Mouse (Mus musculus): Measurements from ENCODE around the gene Cnih3.

The Cnih3 gene

DNA sequence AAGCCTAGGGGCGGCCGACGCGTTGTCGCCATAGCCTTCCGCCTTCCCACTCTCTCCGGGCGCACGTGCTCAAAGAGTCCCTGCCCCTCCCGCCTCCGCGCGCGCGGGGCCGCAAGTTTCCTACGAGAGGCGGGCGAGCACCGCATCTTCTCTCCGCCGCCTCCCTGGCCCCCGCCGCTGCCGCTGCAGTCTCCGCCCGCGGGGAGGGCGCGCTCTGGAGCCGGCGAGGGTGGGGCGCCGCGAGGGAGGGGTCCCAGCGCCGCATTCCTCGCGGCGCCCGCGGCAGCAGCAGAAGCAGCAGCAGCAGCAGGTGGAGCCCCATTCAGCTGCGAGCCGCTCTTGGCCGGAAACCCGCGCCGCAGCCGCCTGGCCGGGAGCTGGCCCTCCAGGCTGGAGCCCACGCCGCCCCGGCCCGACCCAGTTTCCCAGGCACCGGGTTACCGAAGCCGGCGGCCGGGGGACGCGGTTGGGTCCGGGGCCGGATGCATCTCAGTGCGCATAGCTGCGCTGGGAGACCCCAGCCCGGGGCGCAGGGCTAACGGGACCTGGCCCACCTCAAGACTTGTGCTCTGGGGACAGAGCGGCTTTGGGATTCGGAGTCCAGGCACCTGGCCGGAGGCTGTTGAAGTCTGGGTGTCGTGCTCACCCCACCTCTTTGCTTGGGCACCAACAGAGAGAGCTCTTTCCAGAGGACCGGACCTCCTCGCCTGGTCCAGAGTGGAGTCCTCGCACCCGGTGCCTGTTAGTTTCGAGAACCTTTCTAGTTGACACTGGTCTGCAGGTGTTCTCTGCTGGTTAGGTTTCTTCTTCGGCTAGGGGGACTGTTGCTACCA lies at the start of gene Cnih3:
Gene Cnih3, plus strand, starts transcription at position 262 of the 833 bp plus-strand sequence.
- no peak for DNase-seq (ENCODE audit: low read depth, low spot score)

DNA sequence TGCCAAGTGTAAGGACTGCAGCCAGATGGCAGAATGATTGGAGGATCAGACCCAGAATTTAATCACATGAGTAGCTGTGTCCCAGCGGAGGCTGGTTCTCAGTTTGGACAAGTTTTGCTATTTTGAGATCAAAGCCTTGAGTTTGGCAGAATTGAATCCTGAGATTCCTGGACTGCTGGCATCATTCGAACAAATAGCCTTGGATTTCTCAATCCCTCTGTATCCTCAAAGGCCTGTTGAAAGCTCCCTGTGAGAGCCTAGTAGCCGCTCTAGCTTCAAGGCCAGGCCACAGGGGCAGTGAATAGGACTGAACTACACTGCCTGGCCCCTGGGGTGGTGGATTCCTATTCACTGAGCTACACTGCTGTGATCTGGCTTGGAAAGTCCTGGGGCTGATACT lies 44.4 kb upstream of the Cnih3 start:
- no peak for DNase-seq (ENCODE audit: low read depth, low spot score)

DNA sequence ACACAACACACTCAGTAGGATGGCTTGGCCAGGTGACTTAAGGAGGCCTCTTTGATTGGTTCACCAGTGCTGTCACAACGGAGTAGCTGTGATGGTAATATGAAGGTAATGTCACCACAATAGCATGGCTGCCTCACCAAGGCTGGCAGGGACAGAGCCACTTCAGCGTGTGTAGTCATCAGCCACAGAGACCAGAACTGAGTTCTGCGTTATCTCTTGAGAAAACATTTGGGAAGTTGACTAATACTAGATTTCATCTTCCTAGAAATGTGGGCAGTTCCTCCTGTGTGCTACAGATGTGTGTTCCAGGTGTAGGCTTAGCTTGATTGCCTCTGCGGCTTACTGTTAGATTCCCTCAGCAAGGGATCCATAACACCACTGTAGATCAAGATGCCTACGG lies 41.7 kb upstream of the Cnih3 start:
- DNase-seq (ENCODE audit: low read depth, low spot score): no peak

DNA sequence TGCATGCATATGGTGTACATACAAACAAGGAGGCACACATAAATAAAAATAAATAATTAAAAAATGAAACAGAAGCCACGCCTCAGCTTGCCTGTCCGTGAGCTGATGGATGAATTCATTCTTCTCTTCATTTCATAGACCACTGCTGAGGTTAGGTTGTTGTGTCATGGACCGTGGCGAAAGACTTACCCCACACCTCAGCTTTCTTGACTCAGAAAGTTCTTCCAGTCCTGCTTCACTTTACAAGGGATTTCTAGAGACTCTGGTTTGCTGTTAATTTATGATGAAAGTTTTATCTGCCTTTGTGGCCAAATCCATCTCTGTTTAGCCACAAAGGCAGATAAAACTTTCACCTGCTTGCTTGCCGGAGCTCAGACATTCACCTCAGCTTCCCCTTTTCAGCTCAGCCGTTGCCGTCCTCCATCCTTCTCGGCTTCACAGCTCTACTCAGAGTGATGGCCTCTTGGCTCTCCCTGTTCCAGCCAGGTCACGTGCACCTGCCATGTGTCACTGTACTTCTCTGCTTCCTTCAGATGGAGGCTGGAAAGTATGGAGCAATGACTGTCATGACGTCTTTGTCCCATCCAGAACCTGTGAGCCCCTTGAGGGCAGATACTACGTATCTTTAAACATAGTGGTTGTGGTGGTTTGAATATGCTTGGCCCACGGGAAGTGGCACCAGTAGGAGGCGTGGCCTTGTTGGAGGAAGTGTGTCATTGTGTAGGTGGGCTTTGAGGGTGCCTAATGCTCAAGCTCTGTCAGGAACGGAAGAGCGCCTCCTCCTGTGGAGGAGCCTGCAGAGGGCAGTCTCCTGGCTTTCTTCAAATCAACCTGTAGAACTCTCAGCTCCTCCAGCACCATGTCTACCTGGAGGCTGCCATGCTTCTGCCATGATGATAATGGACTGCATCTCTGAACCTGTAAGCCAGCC lies 40.0 kb upstream of the Cnih3 start:
- DNase-seq (ENCODE audit: low read depth, low spot score): no peak

DNA sequence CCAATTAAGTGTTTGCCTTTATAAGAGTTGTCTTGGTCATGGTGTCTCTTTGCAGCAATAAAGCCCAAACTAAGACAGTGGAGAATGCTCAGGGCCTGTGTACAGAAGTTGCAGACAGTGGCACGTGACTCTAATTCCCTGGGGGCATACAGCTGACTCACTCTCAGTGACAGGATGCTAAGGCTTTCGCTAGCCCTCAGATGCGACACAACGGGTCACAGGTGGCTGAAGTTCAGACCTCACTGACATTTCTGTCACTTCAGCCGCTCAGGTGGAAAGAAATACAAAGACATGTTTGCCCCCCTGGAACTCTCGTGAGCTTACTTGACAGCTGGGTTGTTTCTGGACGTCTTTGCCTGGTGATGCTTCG lies 39.4 kb upstream of the Cnih3 start:
- DNase-seq (ENCODE audit: low read depth, low spot score): no peak

DNA sequence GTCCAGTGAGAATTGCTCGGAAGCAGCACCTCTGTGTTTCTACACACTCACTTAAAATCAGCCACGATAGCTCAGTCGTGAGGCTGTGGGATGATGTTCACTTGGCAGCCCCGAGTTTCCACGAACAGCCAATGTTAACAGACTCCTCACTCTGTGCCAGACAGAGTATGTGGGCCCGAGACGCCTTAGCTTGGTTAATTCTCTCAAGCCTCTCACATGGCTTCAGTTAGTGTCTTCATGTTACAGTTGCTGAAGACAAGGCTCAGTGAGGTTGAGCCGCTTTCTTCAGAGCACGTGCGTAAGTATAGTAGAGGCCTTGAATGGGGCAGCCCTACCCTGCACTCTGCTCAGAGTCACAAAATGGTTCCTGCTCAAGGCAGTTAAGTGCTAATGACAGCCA lies 38.1 kb upstream of the Cnih3 start:
- DNase-seq (ENCODE audit: low read depth, low spot score): no peak

DNA sequence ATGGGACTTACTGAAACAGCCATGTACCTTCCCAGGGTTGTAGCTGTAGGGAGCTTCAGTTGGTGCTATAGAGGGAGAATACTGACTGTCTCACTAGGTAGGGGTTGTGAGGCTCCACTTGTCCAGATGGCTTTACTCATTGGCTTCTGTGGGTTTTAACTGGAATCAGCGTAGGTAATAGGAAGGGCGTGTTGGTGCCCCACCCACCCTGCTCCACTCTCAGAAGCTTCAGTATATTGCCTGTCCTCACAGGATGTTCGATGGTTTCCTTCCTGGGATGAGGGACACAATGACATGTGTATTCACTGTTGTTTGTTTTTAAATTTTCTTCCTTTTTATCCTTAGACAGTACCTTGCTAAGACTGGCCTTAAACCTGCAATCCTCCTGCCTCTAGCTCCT lies 37.1 kb upstream of the Cnih3 start:
- DNase-seq (ENCODE audit: low read depth, low spot score): no peak

DNA sequence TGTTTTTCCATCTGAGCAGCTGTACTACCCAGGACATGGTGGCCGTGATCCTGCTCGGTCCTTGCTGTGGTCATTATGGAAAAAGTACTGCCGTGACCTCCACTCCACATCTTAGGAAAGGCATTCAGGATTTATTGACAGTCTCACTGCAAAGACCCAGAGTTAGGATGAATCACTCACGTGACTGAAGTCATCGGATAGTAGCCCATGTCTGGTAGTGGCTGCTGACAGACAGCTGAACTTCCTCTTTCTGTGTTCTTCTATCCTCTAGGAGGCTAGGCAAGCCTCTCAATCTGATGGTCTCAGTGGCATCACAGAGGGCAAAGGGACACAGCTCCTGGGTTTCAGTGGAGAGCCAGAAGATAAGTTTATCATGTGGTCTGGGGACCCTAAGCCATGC lies 35.9 kb upstream of the Cnih3 start:
- DNase-seq (ENCODE audit: low read depth, low spot score): no peak

DNA sequence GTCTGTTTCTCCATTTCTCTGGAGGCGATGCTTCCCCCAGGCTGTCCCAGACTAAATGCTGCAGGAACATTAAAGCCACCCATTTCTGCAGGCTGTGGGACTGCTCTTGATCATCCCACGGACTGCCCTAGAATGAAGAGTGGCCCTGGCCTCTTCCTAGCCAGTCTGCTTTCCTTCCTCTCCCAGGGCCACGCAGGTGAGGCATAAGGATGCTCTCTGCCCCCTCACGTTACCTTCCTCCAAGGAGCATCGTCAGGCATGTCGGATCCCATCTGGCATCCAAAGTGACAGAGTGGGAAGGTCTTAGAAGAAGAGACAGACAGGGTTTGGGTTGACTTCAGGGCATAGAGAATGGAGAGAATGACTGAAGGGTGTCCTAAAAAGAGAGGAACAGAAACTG lies 33.0 kb upstream of the Cnih3 start:
- no peak for DNase-seq (ENCODE audit: low read depth, low spot score)

DNA sequence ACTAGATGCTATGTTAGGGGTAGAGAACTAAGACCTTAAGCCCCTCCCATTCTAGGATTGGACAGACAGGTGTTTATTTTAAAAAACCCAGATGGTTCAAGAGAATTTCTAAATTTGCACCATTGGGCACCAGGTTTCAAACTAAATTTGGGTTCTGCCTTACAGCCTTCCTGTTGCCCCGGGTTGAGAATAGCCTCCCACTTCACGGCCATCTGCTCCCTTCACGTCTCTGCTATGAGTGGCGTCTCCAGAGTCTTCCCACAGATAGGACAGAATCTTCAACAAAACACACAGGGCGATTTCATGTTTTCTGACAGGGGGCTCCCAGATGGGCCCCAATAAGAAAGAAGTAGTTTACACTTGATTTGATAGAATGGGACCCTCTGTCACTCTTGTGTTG lies 31.3 kb upstream of the Cnih3 start:
- no peak for DNase-seq (ENCODE audit: low read depth, low spot score)

DNA sequence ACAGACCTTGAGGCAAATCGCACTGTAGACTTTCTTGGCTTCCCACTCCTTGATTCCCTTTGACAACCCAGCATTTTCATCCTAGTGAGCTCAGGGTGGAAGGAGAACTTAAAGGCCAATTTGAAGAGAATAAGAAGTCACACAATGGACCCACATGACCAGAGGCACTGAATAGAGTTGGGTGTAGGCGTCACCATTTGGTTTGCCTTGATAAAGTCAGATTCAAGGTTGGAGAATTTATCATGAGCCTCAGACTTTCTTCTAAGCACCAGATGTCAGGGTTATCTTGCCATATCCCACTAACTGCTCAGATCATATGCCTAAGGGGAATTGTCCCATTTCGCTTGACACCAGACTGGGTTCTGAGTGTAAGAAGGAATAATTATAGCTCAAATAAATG lies 29.3 kb upstream of the Cnih3 start:
- peak; percentile 60 for DNase-seq (ENCODE audit: low read depth, low spot score)

DNA sequence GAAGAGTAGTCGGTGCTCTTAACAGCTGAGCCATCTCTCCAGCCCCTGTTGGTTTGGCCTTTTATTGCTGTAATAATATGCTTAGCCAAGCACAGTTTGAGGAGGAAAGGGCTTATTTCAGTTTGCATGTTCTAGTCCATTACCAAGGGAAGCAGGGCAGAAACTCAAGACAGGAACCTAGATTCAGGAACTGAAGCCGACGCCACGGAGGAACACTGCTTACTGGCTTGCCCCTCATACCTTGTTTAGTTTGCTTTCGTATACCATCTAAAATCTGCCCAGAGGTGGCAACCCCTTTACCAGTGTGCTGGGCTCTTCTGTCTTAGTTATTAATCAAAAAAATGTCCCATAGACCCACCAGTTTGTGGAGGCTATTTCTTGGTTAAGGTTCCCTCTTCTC lies 25.3 kb upstream of the Cnih3 start:
- no peak for DNase-seq (ENCODE audit: low read depth, low spot score)

DNA sequence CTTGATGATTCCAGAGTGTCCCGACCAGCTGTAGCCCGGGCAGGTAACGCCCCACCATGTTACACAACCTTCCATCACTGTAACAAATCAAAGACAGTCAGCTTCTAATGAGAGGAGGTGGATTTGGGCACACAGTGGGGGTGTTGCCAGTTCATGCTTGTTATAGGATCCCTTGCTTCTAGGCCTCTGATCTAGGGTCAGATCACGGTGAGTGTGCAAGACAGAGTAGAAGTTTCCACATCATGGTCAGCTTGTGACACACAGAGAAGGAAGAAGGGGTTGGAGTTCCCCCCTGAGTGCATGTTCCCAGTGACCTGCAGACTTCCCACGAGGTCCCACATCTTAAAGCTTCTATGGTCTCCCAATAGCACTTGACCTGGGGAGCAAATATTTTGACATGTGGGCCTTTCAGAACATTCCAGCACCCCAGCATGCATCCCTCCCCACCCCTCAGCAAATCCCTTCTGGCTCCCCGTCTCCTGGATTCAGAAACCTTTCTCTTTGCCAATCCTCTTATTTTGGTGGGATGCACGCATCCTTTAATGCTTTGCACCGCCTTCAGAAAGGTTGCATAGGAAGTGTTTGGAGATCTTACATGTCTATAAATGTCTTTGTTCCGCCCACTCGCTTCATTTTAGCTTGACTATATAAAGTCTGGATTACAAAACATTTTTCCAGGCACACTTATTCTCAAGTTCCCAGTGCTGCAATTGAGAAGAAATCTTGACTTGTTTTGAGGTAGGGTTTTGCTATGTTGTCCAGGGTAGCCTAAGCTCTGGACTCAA lies 24.6 kb upstream of the Cnih3 start:
- DNase-seq (ENCODE audit: low read depth, low spot score): no peak

DNA sequence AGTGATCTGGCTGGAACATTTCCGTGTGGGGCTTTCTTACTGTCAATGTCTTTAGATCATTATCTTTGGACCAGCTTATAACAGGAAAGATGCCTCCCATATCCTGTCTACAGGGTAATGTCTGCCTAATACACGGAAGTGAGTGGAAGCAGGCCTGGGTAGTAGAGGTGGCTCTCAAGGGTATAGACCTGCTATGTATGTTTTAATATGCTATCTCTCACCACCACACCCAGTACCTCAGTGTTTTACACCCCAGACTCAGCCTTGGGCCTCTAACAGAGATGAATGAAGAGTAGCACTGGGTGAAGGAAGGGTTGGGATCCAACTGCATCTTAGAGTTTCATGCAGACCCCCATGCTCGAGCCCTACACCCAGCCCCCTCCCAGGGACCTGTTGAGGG lies 23.3 kb upstream of the Cnih3 start:
- DNase-seq (ENCODE audit: low read depth, low spot score): no peak

DNA sequence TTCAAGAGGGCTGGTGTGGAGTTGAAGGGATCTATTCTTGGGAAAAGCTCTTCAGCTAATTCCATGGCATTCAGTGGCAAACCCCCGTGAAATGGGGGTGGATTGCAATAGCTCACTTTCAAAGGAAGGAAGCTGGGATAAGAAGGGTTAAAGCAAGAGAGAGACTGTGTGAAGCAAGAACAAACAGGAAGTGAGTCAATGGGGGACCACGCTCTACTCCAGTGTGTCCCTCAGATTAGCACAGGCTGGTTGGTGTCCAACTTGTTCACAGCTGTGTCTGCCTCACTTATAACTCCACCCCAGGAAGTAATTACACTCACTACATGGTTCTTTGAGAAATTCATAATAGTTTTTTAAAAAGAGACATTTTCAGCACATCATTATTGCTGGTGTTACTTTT lies 19.8 kb upstream of the Cnih3 start:
- DNase-seq (ENCODE audit: low read depth, low spot score): no peak

DNA sequence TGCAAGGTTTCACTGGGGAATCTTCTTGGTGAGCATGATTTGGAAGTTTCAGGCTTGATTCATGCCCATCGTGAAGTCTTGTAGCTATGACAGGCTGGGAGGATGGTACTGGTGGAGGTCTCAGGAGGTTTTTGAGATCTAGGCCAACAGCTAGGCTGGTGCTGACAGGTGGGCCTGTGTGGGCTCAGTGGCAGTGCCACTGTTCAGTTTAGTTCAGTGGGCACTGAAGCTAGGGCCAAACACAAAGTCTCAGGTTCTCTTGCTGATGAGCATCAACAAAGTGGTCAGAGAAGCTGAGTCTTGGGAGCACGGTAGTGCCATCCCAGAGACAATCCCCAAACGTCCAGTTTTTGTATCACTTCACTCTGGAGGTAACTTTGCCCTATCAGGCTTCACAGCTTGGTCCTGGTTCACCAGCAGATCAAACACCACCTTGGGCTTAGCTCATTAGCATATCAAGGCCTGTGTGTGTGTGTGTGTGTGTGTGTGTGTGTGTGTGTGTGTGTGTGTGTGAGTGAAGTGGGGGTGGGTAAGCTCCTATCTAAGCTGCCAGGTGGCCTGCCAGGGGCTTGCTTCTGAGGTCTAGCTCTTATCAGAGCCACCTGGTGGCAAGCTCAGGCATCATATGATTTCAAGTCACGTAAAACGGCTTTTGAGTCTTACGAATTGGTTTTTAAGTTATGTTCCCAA lies 18.0 kb upstream of the Cnih3 start:
- peak; percentile 80 for DNase-seq (ENCODE audit: low read depth, low spot score)

DNA sequence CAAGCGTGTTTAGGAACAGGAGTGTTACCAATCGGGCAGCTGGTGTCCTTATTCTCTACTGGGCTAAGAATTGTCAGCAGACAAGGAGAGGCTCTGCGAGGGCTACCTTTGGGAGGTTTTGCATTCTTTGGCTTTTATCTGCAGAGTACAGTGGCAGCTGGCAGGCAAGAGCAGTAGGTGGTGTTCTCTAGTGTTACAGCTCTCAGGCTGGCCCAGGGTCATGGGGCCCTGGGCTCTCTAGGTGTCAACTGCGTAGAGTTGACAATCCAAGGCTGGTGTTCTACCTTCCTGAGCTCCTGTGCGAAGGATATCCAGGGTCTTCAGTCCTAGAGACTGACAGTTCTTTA lies 17.4 kb upstream of the Cnih3 start:
- no peak for DNase-seq (ENCODE audit: low read depth, low spot score)

DNA sequence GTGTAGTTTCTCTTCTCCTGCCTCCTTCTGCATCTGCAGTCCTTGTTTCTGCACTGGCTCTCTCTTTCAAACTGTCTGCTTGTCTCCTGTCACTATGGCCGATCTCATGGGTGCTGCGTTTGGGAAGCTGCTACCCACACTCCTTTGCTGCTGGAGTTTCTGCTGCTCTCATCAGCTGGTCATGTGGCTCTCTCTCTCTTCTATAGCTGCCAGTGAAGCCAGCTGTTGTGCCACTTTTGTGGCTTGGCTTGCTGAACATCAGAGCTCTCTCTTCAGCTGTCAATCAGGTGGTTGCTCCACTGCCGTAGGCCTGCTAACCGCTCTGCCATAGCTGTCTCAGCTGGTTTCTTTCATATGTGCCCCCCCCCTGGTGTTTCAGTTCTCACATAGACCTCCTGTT lies 17.0 kb upstream of the Cnih3 start:
- peak; percentile 40 for DNase-seq (ENCODE audit: low read depth, low spot score)

DNA sequence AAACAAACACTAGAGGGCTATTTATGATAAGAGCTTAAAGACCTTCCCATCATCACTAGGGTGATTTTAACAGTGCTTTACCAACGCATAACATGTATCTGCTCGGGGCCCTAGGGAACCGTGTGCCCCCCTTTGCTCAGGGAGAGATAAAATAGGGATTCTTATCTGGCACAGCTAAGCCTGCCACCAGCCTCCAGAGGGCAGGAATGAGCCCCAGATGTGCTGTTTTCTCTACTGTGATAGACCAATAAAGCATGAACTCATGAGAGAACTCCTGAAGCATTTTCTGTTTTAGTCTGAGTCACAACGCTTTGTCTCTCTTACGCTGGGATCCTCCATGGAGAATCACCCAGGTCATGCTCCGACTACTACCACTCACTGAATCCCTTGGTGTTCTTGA lies 15.6 kb upstream of the Cnih3 start:
- DNase-seq (ENCODE audit: low read depth, low spot score): no peak

DNA sequence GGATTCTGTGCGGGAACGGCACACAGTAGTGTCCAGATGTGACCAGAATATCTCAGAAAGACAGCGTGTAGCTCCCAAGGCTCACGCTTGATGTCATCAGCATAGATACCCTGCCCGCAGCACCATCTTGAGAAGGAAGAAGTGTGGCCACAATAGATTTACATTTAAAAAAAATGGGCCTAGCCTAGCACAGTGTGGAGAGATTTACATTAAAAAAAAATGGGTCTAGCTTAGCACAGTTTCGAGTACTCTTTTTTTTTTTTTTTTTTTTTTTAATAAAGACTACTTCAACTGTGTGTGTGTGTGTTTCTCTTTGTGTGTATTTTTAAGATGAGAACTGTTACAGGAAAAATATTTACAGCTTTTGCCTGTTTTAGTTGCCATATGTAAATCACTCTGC lies 13.3 kb upstream of the Cnih3 start:
- DNase-seq (ENCODE audit: low read depth, low spot score): no peak

DNA sequence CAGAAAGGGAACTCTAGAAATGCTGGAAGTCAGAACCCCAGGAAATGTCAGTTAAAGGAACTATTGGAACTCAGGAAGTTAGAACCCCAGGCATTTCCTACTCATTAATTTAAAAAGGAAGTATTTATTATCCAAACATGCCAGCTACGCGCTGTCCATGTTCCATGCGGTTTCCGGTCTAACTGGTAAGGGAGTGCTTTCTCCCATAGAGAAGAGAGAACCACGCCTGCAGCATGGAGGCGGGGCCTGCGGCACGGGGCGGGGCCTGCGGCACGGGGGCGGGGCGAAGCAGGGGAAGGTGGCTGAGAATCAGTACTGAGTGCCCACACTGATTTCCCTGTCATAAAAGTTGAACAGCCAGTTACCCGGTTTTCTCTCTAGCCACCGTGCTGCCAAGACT lies 6.9 kb upstream of the Cnih3 start:
- DNase-seq (ENCODE audit: low read depth, low spot score): no peak

DNA sequence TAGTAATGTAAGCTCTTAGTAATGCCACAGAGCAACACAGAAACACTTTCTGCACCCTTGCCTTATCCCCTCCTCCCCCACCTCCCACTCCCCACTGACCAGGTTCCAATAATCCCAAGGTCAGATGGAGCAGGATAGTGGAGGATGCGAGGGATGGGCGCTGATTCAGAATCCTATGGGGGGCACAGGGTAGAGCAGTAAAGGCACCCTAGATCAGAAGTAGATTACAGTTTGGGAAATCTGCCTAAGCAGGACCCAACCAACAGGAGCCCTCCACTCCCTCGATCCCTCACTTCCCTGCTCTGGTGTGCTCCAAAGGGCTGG lies 423 bp upstream of the Cnih3 start:
- no peak for DNase-seq (ENCODE audit: low read depth, low spot score)
